Mouse (Mus musculus) heart, embryonic 10.5 days (tissue): ENCODE data around the gene Daam1. TPM values are rescaled to one million over a fixed set of nuclear protein-coding genes. Genes with fewer than 3 reads are reported as not detected.
A peak's percentile ranks its signal among the peaks of the same experiment; 100 is the strongest.

Experiments
- DNase-seq: peaks from one replicate; pipeline ENCODE4 v3.0.0-alpha.2; 2017; ENCODE audit warnings: low spot score
- H3K27ac ChIP-seq: fragments of 300-500 bp; sonication (generic); 2 replicates; pipeline ENCODE4 v1.5.1; 2016; ENCODE audit warnings: mild to moderate bottlenecking
- H3K27me3 ChIP-seq: fragments of 300-500 bp; sonication (generic); 2 replicates; pipeline ENCODE4 v1.6.1; 2016; ENCODE audit warnings: mild to moderate bottlenecking; ENCODE audit not compliant: poor library complexity, insufficient read depth, severe bottlenecking
- H3K36me3 ChIP-seq: fragments of 300-500 bp; sonication (generic); 2 replicates; pipeline ENCODE4 v1.6.1; 2016; ENCODE audit warnings: mild to moderate bottlenecking, moderate library complexity
- H3K4me1 ChIP-seq: fragments of 300-500 bp; sonication (generic); 2 replicates; pipeline ENCODE4 v1.6.1; 2016; ENCODE audit warnings: mild to moderate bottlenecking
- H3K4me3 ChIP-seq: fragments of 300-500 bp; sonication (generic); 2 replicates; pipeline ENCODE4 v1.5.1; 2016; ENCODE audit warnings: mild to moderate bottlenecking, moderate library complexity
- H3K9me3 ChIP-seq: fragments of 300-500 bp; sonication (generic); 2 replicates; pipeline ENCODE4 v1.6.1; 2016; ENCODE audit warnings: mild to moderate bottlenecking, moderate library complexity
- WGBS: fragments of 180-500 bp; shearing (Covaris S2); methylation state at CpG from one replicate; pipeline ENCODE4 v1.1.7; 2016; 5-methylcytosine and 5-hydroxymethylcytosine counted together
- polyA plus RNA-seq: library from polyadenylated mRNA; unstranded; fragments of >200 nt; fragmentation: Nextera tagmentation; extraction: Ambion mirVana; gene quantifications from 2 replicates; pipeline ENCODE4 v1.2.1, GENCODE M21; 2016

The Daam1 gene
- 11.5 and 20.1 TPM in 2 replicates for polyA plus RNA-seq

DNA sequence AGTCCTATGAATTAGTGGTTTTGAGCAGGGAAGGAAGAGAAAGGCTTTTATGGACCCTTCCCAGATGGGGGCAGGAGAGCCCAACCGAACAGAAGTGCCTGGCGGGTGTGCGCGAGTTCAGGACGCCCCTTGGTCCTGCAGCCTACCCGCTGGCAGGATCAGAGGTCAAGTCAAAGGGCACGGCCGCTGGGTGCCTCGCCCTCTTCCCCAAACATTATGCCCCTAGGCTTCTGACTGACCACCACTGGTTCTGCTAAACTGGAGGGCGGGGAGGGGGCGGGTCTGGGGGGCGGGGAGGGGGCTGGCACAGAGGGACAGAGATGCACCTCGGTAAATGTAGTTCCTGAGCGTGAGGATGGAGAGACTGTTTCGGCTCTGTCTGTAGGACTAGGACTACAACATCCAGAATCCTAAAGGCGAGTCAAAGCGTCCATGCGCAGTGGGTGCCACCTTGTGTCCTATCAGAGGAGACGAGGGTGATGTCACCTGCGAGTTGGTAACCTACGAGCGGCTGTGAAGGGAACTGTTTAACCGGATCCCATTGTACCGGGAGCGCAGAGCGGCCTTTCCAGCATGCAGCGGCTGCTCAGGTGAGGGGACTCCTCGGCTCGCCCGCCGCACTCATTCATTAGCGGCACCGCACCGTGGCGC is at the start of gene Daam1:
TSS of gene Daam1 (plus strand) at position 472 of the 651 bp plus-strand sequence.
- Histone ChIP-seq H3K4me3 (peak within 1 kb of the TSS; percentile 84), H3K27me3 (no peaks in the 10 kb centered on the region), H3K4me1 (peaks cover 38% of the 10 kb centered on the region), H3K27ac (peak within 1 kb of the TSS; percentile 94), H3K36me3 (no peaks in the 10 kb centered on the region), H3K9me3 (no peaks in the 10 kb centered on the region)
- under 1% methylated on average over 35 of the region's 35 CpGs for WGBS
- DNase-seq = peak; percentile 99

DNA sequence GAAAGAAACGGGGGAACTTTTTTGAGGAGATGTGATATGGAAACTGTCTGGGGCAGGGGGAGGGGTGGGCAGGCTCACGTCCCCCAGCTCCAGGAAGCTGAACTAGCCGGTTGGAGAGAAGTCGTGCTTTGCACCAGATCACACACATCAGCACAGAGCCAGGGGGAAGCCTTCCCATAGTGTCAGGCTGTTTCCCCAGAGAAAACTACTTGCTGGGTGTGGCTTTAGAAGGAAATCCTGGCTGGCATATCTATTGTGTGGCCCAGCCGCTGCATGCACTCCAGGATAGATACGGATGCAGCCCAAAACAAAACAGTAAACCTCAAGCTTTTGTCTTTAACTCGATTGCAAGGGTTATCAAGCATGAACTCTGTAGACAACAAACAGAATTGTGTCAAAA is 49.7 kb upstream of the Daam1 start:
- DNase-seq = no peak
- Histone ChIP-seq H3K36me3 (no peaks in the 10 kb centered on the region), H3K27ac (peak overlapping the region; percentile 59), H3K4me1 (peaks cover 35% of the 10 kb centered on the region), H3K27me3 (peaks cover 4% of the 10 kb centered on the region; the same call in 1 of the 2 replicates), H3K9me3 (no peaks in the 10 kb centered on the region), H3K4me3 (no peak overlapping the region)
- 32% methylated on average over 7 of the region's 7 CpGs for WGBS

DNA sequence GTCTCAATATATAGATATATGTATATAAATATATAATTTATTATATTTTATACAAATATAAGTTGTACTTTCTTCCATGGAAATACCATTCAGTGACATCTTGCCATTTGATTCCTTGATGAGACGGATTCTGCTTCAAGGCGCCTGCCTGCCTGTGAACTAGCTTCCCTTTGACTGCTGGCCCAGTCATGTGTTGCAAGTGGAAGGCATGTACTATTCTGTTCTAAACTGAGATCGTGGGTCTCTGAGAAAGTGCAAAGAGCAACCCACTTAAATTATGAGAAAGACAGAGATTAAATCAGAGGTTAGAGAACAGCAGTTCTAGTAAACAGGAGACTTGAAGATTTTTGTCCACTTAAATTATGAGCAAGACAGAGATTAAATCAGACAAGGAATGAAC is 46.9 kb upstream of the Daam1 start:
- WGBS = 82% methylated on average over 3 of the region's 3 CpGs
- no peak for DNase-seq
- Histone ChIP-seq H3K36me3 (no peaks in the 10 kb centered on the region), H3K27me3 (peaks cover 4% of the 10 kb centered on the region; the same call in 1 of the 2 replicates), H3K9me3 (no peaks in the 10 kb centered on the region), H3K27ac (no peak overlapping the region), H3K4me1 (peaks cover 25% of the 10 kb centered on the region; the same call in 1 of the 2 replicates), H3K4me3 (no peak overlapping the region)

DNA sequence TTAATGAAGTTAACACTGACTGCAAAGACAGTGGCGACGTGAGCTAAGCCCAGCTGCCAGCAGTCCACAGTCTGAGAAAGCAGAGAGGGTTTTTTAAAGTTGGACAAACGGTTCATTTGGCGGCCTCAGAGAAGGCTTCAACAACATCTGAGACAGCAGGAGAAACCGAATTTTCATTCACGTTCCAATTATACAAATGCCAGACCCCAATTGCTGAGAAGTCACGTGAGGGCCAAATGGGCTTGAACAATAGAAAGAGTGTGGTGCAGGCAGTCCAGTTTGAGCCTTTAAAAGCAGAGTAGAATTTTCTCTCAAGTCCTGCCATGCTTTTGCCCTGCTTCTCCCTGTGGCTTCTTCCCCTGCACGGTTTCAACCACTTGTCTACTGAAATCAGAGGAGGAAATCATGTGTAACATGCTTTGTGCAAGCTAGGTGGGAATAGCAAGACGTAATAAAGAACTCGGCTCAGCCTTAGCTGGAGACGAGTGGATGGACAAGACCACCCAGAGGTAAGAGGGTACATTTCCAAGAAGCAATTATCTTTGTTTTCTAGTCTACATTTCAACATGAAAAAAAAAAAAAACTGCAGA is 46.1 kb upstream of the Daam1 start:
- peaks cover 17% of the 10 kb centered on the region; the same call in 1 of the 2 replicates for H3K4me1 ChIP-seq
- no peaks in the 10 kb centered on the region for H3K36me3 ChIP-seq
- H3K27ac ChIP-seq = no peak overlapping the region
- H3K4me3 ChIP-seq = no peak overlapping the region
- no peaks in the 10 kb centered on the region for H3K9me3 ChIP-seq
- peaks cover 4% of the 10 kb centered on the region; the same call in 1 of the 2 replicates for H3K27me3 ChIP-seq
- DNase-seq = no peak
- WGBS = 63% methylated on average over 11 of the region's 11 CpGs

DNA sequence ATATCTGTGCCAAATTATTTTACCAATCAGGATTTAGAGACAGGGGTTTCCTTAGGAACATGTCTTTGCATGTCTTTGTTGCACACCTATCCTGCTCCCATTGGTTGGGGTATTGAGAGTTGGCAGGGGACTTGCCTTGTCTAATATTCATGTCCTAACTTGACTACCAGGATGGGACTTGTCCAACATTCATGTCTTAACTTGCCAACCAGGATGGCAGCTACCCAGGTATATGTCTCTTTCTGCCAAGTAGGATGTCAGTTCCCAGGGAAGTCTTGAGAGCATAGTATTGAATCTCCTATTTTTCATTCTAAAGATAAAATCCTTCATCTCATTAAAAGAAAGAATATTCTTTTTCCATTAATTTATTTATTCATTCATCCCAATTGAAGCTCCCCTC is 44.4 kb upstream of the Daam1 start:
- Histone ChIP-seq H3K4me3 (no peak overlapping the region), H3K27ac (no peak overlapping the region), H3K9me3 (no peaks in the 10 kb centered on the region), H3K36me3 (no peaks in the 10 kb centered on the region), H3K4me1 (peaks cover 5% of the 10 kb centered on the region; the same call in 1 of the 2 replicates), H3K27me3 (peaks cover 4% of the 10 kb centered on the region; the same call in 1 of the 2 replicates)
- no peak for DNase-seq

DNA sequence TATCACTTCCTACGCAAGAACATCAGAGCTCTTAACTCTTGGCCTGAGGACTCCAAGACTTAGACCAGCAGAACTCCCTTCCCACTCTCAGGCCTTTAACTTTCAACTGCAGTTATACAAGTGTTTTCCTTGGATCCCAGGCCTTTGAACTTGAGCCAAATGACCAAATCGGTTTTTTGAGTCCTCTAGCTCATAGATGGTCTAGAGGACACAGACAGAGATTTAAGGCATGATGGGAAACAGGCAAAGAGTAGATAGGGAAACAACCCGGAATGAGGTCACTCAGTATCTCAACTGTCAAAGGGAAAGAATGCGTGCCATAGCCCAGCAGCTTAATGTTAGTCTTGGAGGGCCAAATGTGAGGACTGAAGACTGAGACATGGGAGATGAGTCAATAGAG is 42.1 kb upstream of the Daam1 start:
- Histone ChIP-seq H3K4me1 (peaks cover 5% of the 10 kb centered on the region; the same call in 1 of the 2 replicates), H3K9me3 (no peaks in the 10 kb centered on the region), H3K27ac (no peak overlapping the region), H3K27me3 (no peaks in the 10 kb centered on the region), H3K4me3 (no peak overlapping the region), H3K36me3 (no peaks in the 10 kb centered on the region)
- DNase-seq = no peak
- WGBS = 50% methylated on average over 4 of the region's 4 CpGs

DNA sequence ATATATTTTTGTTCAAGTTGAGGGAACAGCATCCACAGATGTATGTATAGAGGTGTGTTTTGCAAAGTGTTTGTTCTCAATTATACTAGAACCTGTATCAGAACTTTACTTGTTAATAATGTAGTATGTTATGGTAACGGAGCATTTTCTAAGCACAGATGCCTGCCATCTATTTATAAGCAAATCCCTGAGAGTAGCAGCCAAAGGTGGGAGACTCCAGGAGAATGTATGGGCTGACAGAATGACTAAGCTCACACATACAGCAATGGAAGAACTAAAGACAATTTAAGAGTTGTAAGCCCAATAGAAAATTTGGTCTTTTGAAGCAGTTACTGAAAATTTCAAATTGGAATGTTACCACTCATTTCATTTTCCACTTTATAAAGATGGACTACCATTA is 40.3 kb upstream of the Daam1 start:
- Histone ChIP-seq H3K4me1 (peaks cover 2% of the 10 kb centered on the region; the same call in 1 of the 2 replicates), H3K27ac (no peak overlapping the region), H3K27me3 (no peaks in the 10 kb centered on the region), H3K9me3 (no peaks in the 10 kb centered on the region), H3K36me3 (no peaks in the 10 kb centered on the region), H3K4me3 (no peak overlapping the region)
- 83% methylated on average over 1 of the region's 1 CpGs for WGBS
- DNase-seq = no peak

DNA sequence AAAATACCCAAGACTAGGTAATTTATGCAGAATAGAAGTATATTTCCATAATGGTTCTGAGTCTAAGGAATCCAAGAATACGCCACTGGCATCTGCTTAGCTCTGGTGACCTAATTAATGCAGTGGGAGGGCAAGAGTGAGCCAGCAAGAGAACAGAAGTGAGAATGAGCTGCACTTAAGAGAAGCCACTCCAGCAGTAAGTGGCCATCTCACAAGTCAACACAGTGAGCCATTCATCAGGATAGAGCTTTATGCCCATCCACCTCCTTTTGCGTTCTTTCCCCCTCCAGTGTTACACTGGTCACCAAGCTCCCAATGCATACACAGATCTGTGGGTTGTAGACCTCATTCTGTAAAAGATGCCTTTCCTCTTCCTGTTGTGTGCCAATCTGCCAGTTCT is 37.8 kb upstream of the Daam1 start:
- no peak overlapping the region for H3K4me3 ChIP-seq
- no peaks in the 10 kb centered on the region for H3K36me3 ChIP-seq
- 74% methylated on average over 2 of the region's 2 CpGs for WGBS
- H3K27me3 ChIP-seq = no peaks in the 10 kb centered on the region
- H3K9me3 ChIP-seq = no peaks in the 10 kb centered on the region
- DNase-seq = no peak
- no peak overlapping the region for H3K27ac ChIP-seq
- peaks cover 11% of the 10 kb centered on the region for H3K4me1 ChIP-seq

DNA sequence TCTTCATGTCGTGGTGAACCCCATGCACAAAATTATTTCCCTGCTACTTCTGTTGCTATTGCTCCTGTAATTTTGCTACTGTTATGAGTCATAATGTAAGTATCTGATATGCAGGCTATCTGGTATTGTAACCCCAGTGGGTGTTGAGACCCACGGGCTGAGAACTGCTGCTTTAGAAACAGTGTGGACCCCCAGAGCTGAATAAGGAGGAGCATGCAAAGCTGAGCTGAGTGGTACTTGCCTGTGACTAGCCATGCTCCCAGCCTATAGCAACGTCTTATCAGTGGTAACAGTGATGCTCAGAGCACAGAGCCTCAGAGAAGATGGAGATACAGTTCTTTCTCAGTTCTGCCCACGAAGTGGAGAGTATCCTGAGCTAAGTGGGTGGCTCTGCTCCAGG is 35.3 kb upstream of the Daam1 start:
- no peak overlapping the region for H3K4me3 ChIP-seq
- no peak overlapping the region for H3K27ac ChIP-seq
- H3K36me3 ChIP-seq = no peaks in the 10 kb centered on the region
- peaks cover 8% of the 10 kb centered on the region for H3K4me1 ChIP-seq
- DNase-seq = no peak
- 47% methylated on average over 4 of the region's 4 CpGs for WGBS
- no peaks in the 10 kb centered on the region for H3K27me3 ChIP-seq
- H3K9me3 ChIP-seq = no peaks in the 10 kb centered on the region

DNA sequence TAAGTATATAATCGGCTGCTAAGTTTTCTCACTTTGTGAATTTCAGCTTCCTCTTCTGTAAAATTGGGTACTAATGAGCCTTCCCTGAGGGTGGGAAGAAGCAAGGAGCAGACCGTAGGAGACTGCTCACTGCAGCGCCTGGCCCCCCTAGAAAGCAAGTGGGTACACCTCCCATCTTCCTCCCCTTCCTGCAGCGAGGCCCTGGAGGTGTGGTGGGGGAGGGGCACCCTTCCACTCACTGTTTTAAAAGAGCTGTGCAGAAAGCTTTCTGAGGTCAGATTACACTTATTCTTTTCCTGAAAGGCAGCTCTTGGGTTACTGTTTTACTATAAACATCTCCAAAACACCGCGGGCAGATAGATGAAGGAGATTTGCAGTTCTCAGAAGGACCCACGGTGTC is 34.4 kb upstream of the Daam1 start:
- peak overlapping the region; percentile 12; the same call in 1 of the 2 replicates for H3K4me3 ChIP-seq
- no peaks in the 10 kb centered on the region for H3K9me3 ChIP-seq
- 10% methylated on average over 7 of the region's 7 CpGs for WGBS
- no peaks in the 10 kb centered on the region for H3K27me3 ChIP-seq
- peaks cover 8% of the 10 kb centered on the region for H3K4me1 ChIP-seq
- H3K36me3 ChIP-seq = no peaks in the 10 kb centered on the region
- H3K27ac ChIP-seq = peak overlapping the region; percentile 31; the same call in 1 of the 2 replicates
- no peak for DNase-seq

DNA sequence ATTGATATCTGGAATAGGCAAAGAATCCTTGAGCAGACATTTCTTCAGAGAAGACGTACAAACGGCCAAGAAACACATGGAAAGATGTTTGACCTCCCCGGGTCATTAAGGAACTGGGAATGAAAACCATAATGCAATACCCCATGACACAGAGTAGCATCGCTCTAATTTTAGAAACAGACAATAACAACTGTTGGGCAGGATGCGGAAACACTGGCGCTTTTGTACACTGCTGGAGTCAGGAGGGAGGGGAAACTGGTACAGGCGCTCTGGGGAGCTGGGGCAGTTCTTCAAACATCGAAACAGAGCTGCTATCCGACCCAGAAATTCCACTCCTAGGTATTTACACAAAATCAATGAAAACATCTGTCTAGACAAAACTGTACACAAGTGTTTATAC is 23.6 kb upstream of the Daam1 start:
- peaks cover 14% of the 10 kb centered on the region for H3K4me1 ChIP-seq
- no peak overlapping the region for H3K4me3 ChIP-seq
- H3K36me3 ChIP-seq = no peaks in the 10 kb centered on the region
- WGBS = 74% methylated on average over 9 of the region's 9 CpGs
- DNase-seq = no peak
- H3K9me3 ChIP-seq = no peaks in the 10 kb centered on the region
- no peaks in the 10 kb centered on the region for H3K27me3 ChIP-seq
- H3K27ac ChIP-seq = no peak overlapping the region

DNA sequence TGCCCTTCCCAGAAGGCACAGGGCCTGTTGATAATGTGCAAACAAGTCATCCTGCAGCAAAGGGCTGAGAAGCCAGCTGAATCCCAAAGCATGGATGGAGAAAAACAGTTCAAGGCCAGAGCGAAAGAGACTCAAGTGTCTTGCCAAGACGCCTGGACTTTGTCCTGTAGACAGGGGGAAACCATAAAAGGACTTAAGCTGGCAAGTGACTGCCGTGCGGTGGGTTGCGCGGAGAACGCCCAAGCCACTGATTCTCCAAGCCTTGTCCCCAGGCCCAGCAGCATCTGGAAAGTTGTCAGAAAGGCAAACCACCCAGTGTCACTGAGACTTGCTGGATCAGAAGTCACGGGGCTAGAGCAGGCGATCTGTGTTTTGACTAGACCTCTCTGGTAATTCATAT is 22.2 kb upstream of the Daam1 start:
- Histone ChIP-seq H3K27ac (peak overlapping the region; percentile 56), H3K4me1 (peaks cover 25% of the 10 kb centered on the region), H3K9me3 (no peaks in the 10 kb centered on the region), H3K27me3 (no peaks in the 10 kb centered on the region), H3K4me3 (no peak overlapping the region), H3K36me3 (no peaks in the 10 kb centered on the region)
- DNase-seq = no peak
- WGBS = 72% methylated on average over 9 of the region's 9 CpGs

DNA sequence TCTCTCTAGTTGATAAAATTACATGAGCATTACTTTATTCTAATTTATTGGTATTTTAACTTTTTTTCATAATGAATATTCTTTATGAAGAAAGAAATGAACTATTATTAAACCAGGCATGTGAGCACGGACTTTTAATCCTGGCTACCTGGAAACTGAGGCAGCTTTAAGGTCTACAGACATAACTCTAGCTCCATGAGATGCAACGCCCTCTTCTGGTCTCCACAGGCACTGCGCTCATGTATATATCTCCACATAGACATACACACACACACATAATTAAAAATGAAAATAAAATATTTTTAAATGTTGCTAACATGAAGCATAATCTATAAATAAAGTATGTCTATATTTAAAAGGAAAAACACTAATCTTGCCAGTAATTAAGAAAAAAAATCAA is 21.3 kb upstream of the Daam1 start:
- DNase-seq = no peak
- 83% methylated on average over 3 of the region's 3 CpGs for WGBS
- Histone ChIP-seq H3K9me3 (no peaks in the 10 kb centered on the region), H3K27me3 (no peaks in the 10 kb centered on the region), H3K36me3 (no peaks in the 10 kb centered on the region), H3K4me1 (peaks cover 30% of the 10 kb centered on the region), H3K27ac (no peak overlapping the region), H3K4me3 (no peak overlapping the region)
